ENCODE assay signal across 20 mouse cellular contexts in the genomic region with DNA sequence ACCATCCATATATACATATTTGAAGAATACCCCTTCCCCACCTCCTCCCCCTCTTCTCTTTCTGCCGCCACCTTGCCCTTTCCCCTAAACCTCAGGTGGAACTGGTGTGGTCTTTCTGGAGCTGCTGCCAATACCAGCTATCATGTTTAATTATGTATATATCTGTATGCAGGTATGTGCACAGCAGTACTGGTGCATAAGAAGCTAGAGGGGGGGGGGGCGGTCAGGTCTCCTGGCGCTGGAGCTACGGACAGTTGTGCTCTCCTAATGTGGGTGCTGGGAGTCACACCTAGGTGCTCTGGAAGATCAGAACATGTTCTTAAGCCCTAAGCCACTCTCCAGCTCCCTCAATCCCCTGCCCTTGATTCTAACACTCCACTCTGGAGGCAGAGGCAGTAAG. TPM values are rescaled to one million over a fixed set of nuclear protein-coding genes. Genes with fewer than 3 reads are reported as not detected.
A peak's percentile ranks its signal among the peaks of the same experiment; 100 is the strongest.
DNase-seq lines count a peak whose midpoint lies in the region; ATAC-seq and TF ChIP-seq lines count a peak whose summit lies in the region.
"Had no signal": no experiment of that assay in that cellular context is flagged by ENCODE, and none has a peak within 500 bp of the region (broad histone marks: within the 10 kb centered on the region; RNA-seq: fewer than 3 reads in every experiment).

No protein-coding gene starts in this region.

- H3K27ac ChIP-seq in kidney, embryonic 14.5 days (ENCODE audit: low read depth, low read length) = no peak overlapping the region
- no peak overlapping the region for H3K27ac ChIP-seq in lung, embryonic 15.5 days
- H3K27ac ChIP-seq in small intestine, adult 2 months (ENCODE audit: insufficient read depth, low read depth, low read length) = peak overlapping the region; percentile 49
- 0 out of 2 replicates have a peak overlapping the region, but pooled peaks have one; percentile 30 for H3K27ac ChIP-seq in stomach, postnatal 0 days (replicated peaks)
- H3K27ac ChIP-seq: embryonic facial prominence, embryonic 15.5 days; forebrain, embryonic 10.5 days; heart, embryonic 15.5 days had no signal

- no peaks in the 10 kb centered on the region for H3K36me3 ChIP-seq in kidney, embryonic 14.5 days (ENCODE audit: control insufficient read depth, insufficient read depth, low read length)
- no peaks in the 10 kb centered on the region for H3K36me3 ChIP-seq in lung, embryonic 15.5 days
- no peaks in the 10 kb centered on the region for H3K36me3 ChIP-seq in small intestine, adult 2 months (ENCODE audit: control insufficient read depth, insufficient read depth, low read length)
- no peaks in the 10 kb centered on the region for H3K36me3 ChIP-seq in stomach, postnatal 0 days (ENCODE audit: control insufficient read depth, insufficient read depth, low read length)
- H3K36me3 ChIP-seq: embryonic facial prominence, embryonic 15.5 days; forebrain, embryonic 10.5 days; heart, embryonic 15.5 days had no signal

- no peak for TF ChIP-seq EP300 in stomach, postnatal 0 days (optimal IDR thresholded peaks at IDR 0.05)

- TF ChIP-seq POLR2A in lung, adult 2 months (IDR thresholded peaks at IDR 0.05; ENCODE audit: borderline replicate concordance, extremely low read depth, low read depth, low read length) = no peak
- TF ChIP-seq POLR2A in small intestine, adult 2 months (IDR thresholded peaks at IDR 0.05; ENCODE audit: low read depth, low read length) = no peak

- no peaks in the 10 kb centered on the region for H3K9me3 ChIP-seq in kidney, embryonic 14.5 days (ENCODE audit: control insufficient read depth, low read length)
- H3K9me3 ChIP-seq in lung, embryonic 15.5 days = no peaks in the 10 kb centered on the region
- H3K9me3 ChIP-seq in stomach, postnatal 0 days (ENCODE audit: control insufficient read depth, low read length) = no peaks in the 10 kb centered on the region
- H3K9me3 ChIP-seq: embryonic facial prominence, embryonic 15.5 days; forebrain, embryonic 10.5 days; heart, embryonic 15.5 days had no signal

- H3K9ac ChIP-seq in kidney, embryonic 14.5 days (ENCODE audit: low read depth, low read length) = no peak overlapping the region
- H3K9ac ChIP-seq in lung, embryonic 15.5 days = no peak overlapping the region
- H3K9ac ChIP-seq in stomach, postnatal 0 days (ENCODE audit: low read length) = no peak overlapping the region
- H3K9ac ChIP-seq: embryonic facial prominence, embryonic 15.5 days; heart, embryonic 15.5 days had no signal

- no peak overlapping the region for H3K4me3 ChIP-seq in kidney, embryonic 14.5 days (ENCODE audit: low read length)
- no peak overlapping the region for H3K4me3 ChIP-seq in lung, embryonic 15.5 days
- H3K4me3 ChIP-seq in lung, adult 2 months (replicated peaks; ENCODE audit: extremely low read depth, low read depth, low read length) = no peak overlapping the region
- no peak overlapping the region for H3K4me3 ChIP-seq in small intestine, adult 2 months (ENCODE audit: low read depth, low read length)
- H3K4me3 ChIP-seq in stomach, postnatal 0 days (ENCODE audit: low read depth, low read length) = no peak overlapping the region
- H3K4me3 ChIP-seq: embryonic facial prominence, embryonic 15.5 days; erythroblast, embryonic 14.5 days; forebrain, embryonic 10.5 days; heart, embryonic 15.5 days had no signal

- ATAC-seq in kidney, embryonic 14.5 days (ENCODE audit: low FRiP score, low TSS enrichment) = peak; percentile 72
- peak; percentile 23; the same call in 1 of the 2 replicates for ATAC-seq in lung, embryonic 15.5 days (ENCODE audit: borderline replicate concordance, extremely low read depth, low FRiP score, low TSS enrichment)
- peak; percentile 54; the same call in 1 of the 2 replicates for ATAC-seq in stomach, postnatal 0 days (ENCODE audit: low FRiP score, low TSS enrichment)
- ATAC-seq: forebrain, embryonic 14.5 days had no signal

- no peak for DNase-seq in kidney, postnatal 14 days
- DNase-seq in lung, adult 2 months = no peak
- no peak for DNase-seq in stomach, postnatal 0 days (ENCODE audit: low spot score)
- no peak for DNase-seq in right cerebral cortex, adult 2 months (ENCODE audit: low spot score in 2 of 2)
- DNase-seq in layer of hippocampus, adult 11-12 months (ENCODE audit: low spot score) = no peak
- DNase-seq: cerebellum, adult 11 months; cerebellum, adult 8-10 months; cerebellum, postnatal 14 days; embryo, embryonic 11 days; gastrocnemius, postnatal 36 days; heart, adult 11 months; heart, postnatal 14 days had no signal

- H3K4me1 ChIP-seq in kidney, embryonic 14.5 days (ENCODE audit: control insufficient read depth, insufficient read depth, low read length) = peaks cover 2% of the 10 kb centered on the region; the same call in 1 of the 2 replicates
- peaks cover 10% of the 10 kb centered on the region for H3K4me1 ChIP-seq in lung, embryonic 15.5 days
- peaks cover 2% of the 10 kb centered on the region; the same call in 1 of the 2 replicates for H3K4me1 ChIP-seq in lung, adult 2 months (ENCODE audit: control insufficient read depth, insufficient read depth, low read length)
- peaks cover 11% of the 10 kb centered on the region for H3K4me1 ChIP-seq in small intestine, adult 2 months (ENCODE audit: control insufficient read depth, insufficient read depth, insufficient read length, low read length)
- no peaks in the 10 kb centered on the region for H3K4me1 ChIP-seq in stomach, postnatal 0 days (replicated peaks; ENCODE audit: control insufficient read depth, insufficient read depth)
- H3K4me1 ChIP-seq: embryonic facial prominence, embryonic 15.5 days had no signal

- no peak overlapping the region for H3K4me2 ChIP-seq in kidney, embryonic 14.5 days (replicated peaks; ENCODE audit: low read depth, low read length)
- H3K4me2 ChIP-seq in lung, embryonic 15.5 days = no peak overlapping the region
- H3K4me2 ChIP-seq in stomach, postnatal 0 days (replicated peaks; ENCODE audit: low read depth) = no peak overlapping the region
- H3K4me2 ChIP-seq: embryonic facial prominence, embryonic 15.5 days; heart, embryonic 15.5 days had no signal

- 76% methylated on average over 4 of the region's 4 CpGs for WGBS in kidney, embryonic 14.5 days
- 63% methylated on average over 4 of the region's 4 CpGs for WGBS in lung, embryonic 15.5 days
- WGBS in lung, adult 2 months = 80% methylated on average over 4 of the region's 4 CpGs
- WGBS in small intestine, adult 2 months = 37% methylated on average over 4 of the region's 4 CpGs
- 63% methylated on average over 4 of the region's 4 CpGs for whole genome bisulfite sequencing in stomach, postnatal 0 days

- TF ChIP-seq CTCF in lung, adult 2 months (IDR thresholded peaks at IDR 0.05; ENCODE audit: insufficient read depth, low read length) = no peak
- TF ChIP-seq CTCF in small intestine, adult 2 months (IDR thresholded peaks at IDR 0.05; ENCODE audit: extremely low read depth, insufficient read length, insufficient replicate concordance, low read depth, low read length) = no peak
- TF ChIP-seq CTCF in stomach, postnatal 0 days (IDR thresholded peaks at IDR 0.05; ENCODE audit: low read depth) = no peak

- H3K27me3 ChIP-seq in kidney, embryonic 14.5 days (ENCODE audit: control insufficient read depth, insufficient read depth, low read length) = 0 out of 2 replicates have a peak, but pooled peaks cover 10% of the 10 kb centered on the region
- H3K27me3 ChIP-seq in lung, embryonic 15.5 days = peaks cover 18% of the 10 kb centered on the region
- no peaks in the 10 kb centered on the region for H3K27me3 ChIP-seq in small intestine, adult 2 months (ENCODE audit: control insufficient read depth, insufficient read depth, low read length)
- no peaks in the 10 kb centered on the region for H3K27me3 ChIP-seq in stomach, postnatal 0 days (ENCODE audit: control insufficient read depth, insufficient read depth, low read length)

RNA-seq across cellular contexts. Expression of a gene that starts 13.1 kb away (rescaled TPM):
- polyA plus RNA-seq in kidney, embryonic 14.5 days (2014; fragmentation: Nextera tagmentation; extraction: Ambion mirVana) = 91.9 and 156 TPM in 2 replicates
- 132 and 135 TPM in 2 replicates for polyA plus RNA-seq in lung, embryonic 15.5 days (2015; fragmentation: Nextera tagmentation; extraction: Ambion mirVana)
- 70.9 and 78.1 TPM in 2 replicates for polyA plus RNA-seq in lung, adult 2 months (2012; rRNA removed)
- 58.1 and 86.1 TPM in 2 replicates for polyA plus RNA-seq in small intestine, adult 2 months (2012; rRNA removed)
- polyA plus RNA-seq in stomach, postnatal 0 days (2015; fragmentation: Nextera tagmentation; extraction: Ambion mirVana) = 54.5 and 57.2 TPM in 2 replicates

RNA-seq across cellular contexts. Expression of a gene that starts 13.6 kb away (rescaled TPM):
- polyA plus RNA-seq in kidney, embryonic 14.5 days (2014; fragmentation: Nextera tagmentation; extraction: Ambion mirVana) = 5.7 TPM in 1 of 2 replicates, not detected in the other
- polyA plus RNA-seq in lung, embryonic 15.5 days (2015; fragmentation: Nextera tagmentation; extraction: Ambion mirVana) = 5.5 TPM in 1 of 2 replicates, not detected in the other
- polyA plus RNA-seq in lung, adult 2 months (2012; rRNA removed) = 58.5 and 67.8 TPM in 2 replicates
- 21.9 and 37.3 TPM in 2 replicates for polyA plus RNA-seq in small intestine, adult 2 months (2012; rRNA removed)
- not detected in 2 replicates for polyA plus RNA-seq in stomach, postnatal 0 days (2015; fragmentation: Nextera tagmentation; extraction: Ambion mirVana)
- polyA plus RNA-seq: heart, embryonic 15.5 days had no signal

RNA-seq across cellular contexts. Expression of a gene that starts 35.0 kb away (rescaled TPM):
- polyA plus RNA-seq in kidney, embryonic 14.5 days (2014; fragmentation: Nextera tagmentation; extraction: Ambion mirVana) = 13.3 and 13.8 TPM in 2 replicates
- polyA plus RNA-seq in lung, embryonic 15.5 days (2015; fragmentation: Nextera tagmentation; extraction: Ambion mirVana) = 13.7 and 14.7 TPM in 2 replicates
- 28.9 and 47.8 TPM in 2 replicates for polyA plus RNA-seq in lung, adult 2 months (2012; rRNA removed)
- 11.5 and 23.8 TPM in 2 replicates for polyA plus RNA-seq in small intestine, adult 2 months (2012; rRNA removed)
- polyA plus RNA-seq in stomach, postnatal 0 days (2015; fragmentation: Nextera tagmentation; extraction: Ambion mirVana) = 9.0 and 10.0 TPM in 2 replicates

RNA-seq across cellular contexts. Expression of a gene that starts 56.7 kb away (rescaled TPM):
- polyA plus RNA-seq in kidney, embryonic 14.5 days (2014; fragmentation: Nextera tagmentation; extraction: Ambion mirVana) = 239 and 329 TPM in 2 replicates
- polyA plus RNA-seq in lung, embryonic 15.5 days (2015; fragmentation: Nextera tagmentation; extraction: Ambion mirVana) = 65.8 and 68.1 TPM in 2 replicates
- 155 and 180 TPM in 2 replicates for polyA plus RNA-seq in lung, adult 2 months (2012; rRNA removed)
- polyA plus RNA-seq in small intestine, adult 2 months (2012; rRNA removed) = 206 and 264 TPM in 2 replicates
- 100 and 106 TPM in 2 replicates for polyA plus RNA-seq in stomach, postnatal 0 days (2015; fragmentation: Nextera tagmentation; extraction: Ambion mirVana)

Comparison
In these comparisons a context has a peak if more than half of its experiments do, and no peak if none do; other contexts are left out.
1. H3K27ac ChIP-seq: peak in small intestine, adult 2 months (single experiment) and stomach, postnatal 0 days (single experiment); none in kidney, embryonic 14.5 days (single experiment) and lung, embryonic 15.5 days (single experiment).
2. Peak in every context shown above with its lines, with median percentiles within 50 percentile points of each other: ATAC-seq.